Mouse (Mus musculus): ENCODE measurements around the gene Pax4.

DNA sequence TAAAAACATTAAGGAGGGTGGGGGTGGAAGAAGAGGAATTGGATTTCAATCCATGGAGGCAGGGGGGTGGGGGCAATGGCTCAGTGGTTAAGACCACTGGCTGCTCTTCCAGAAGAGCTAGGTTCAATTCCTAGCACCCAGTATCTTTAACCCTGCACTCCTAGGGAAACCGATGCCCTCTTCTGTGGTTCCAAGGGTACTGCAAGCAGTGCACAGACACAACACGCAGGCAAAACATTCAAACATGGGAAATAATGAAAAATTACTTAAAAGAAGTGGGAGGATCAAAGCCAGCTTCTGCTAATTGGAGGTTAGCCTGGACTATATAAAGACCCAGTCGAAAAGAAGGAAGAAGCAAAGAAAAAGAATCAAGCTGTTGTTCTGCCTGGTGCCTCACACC lies 50.4 kb downstream of the Pax4 start:
- TF ChIP-seq POLR2A (IDR thresholded peaks at IDR 0.05; ENCODE audit: control insufficient read depth, low read depth, low read length): no peak
- no peak for TF ChIP-seq CTCF (IDR thresholded peaks at IDR 0.05; ENCODE audit: control insufficient read depth, insufficient read depth, insufficient replicate concordance, low read depth, low read length)

All from testis, adult 2 months (tissue).